Mouse (Mus musculus): Measurements from ENCODE around the gene Capn11.

DNA sequence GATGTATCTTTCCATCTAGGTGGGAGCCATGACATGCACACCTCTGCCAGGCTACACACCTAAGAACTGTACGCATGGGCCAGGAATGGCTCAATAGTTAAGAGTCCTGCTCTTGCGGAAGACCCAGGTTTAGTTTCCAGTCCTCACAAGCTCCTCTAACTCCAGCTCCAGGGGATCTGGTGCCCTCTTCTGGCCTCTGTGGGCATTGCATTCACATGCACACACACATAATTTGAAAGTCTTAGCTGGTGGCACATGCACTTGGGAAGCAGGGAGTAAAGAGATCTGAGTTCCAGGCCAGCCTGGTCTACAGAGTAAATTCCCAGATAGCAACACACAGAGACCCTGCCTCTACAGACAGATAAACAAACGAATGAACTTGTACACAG, 72.7 kb downstream of the Capn11 start:
- TF ChIP-seq CTCF (IDR thresholded peaks at IDR 0.05; ENCODE audit: low read depth) (peak; percentile 44), EP300 (IDR thresholded peaks at IDR 0.05; ENCODE audit: low read depth) (no peak)
